ENCODE assay signal across 14 mouse cellular contexts in the genomic region with DNA sequence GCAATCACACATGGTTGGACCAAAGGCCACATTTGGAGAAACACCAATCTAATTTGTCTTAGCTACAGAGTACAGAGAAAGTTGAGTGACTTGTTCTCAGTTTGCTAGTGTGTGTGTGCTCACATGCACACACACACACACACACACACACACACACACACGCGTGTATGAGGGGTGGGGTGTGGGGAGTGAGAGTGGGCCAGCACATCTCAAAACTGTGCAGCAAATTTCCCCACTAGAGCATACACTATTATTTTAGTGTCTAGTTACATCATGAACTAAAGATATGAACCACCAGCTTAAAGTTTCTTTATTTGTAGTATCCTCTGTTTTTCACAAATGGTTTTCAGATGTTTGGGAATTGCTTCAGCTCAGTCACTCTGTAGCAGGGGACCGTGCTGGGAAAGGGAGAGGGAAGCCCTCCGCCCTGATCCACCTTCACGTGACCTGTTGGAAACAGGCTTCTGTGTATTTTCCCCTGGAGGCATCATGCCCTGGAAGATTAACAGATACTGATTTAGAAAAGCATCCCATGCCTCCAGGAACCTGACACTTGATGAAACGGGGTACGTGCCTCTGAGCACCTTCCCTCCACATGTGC. TPM values are rescaled to one million over a fixed set of nuclear protein-coding genes. Genes with fewer than 3 reads are reported as not detected.
"Had no signal": no experiment of that assay in that cellular context is flagged by ENCODE, and none has a peak within 500 bp of the region (broad histone marks: within the 10 kb centered on the region; RNA-seq: fewer than 3 reads in every experiment).

No protein-coding gene starts in this region.

- H3K27me3 ChIP-seq: limb, embryonic 12.5 days; midbrain, embryonic 12.5 days; neural tube, embryonic 13.5 days had no signal

- H3K4me3 ChIP-seq: layer of hippocampus, adult 2 months; limb, embryonic 12.5 days; midbrain, embryonic 12.5 days; neural tube, embryonic 13.5 days had no signal

- H3K27ac ChIP-seq: layer of hippocampus, adult 2 months; limb, embryonic 12.5 days; liver, embryonic 14.5 days; midbrain, embryonic 12.5 days; neural tube, embryonic 13.5 days; stomach, postnatal 0 days had no signal

- H3K4me2 ChIP-seq: limb, embryonic 12.5 days; midbrain, embryonic 12.5 days; neural tube, embryonic 13.5 days had no signal

- H3K36me3 ChIP-seq: limb, embryonic 12.5 days; midbrain, embryonic 12.5 days; neural tube, embryonic 13.5 days had no signal

- H3K9me3 ChIP-seq: limb, embryonic 12.5 days; midbrain, embryonic 12.5 days; neural tube, embryonic 13.5 days had no signal

- DNase-seq: kidney, postnatal 10 days; kidney, postnatal 4 days; lung, adult 18-20 months; right cerebral cortex, adult 18-20 months; right cerebral cortex, postnatal 25 days; thymus, postnatal 4 days had no signal

- H3K4me1 ChIP-seq: limb, embryonic 12.5 days; midbrain, embryonic 12.5 days; neural tube, embryonic 13.5 days had no signal

- H3K9ac ChIP-seq: limb, embryonic 12.5 days; liver, embryonic 14.5 days; midbrain, embryonic 12.5 days; neural tube, embryonic 13.5 days had no signal

- ATAC-seq: midbrain, embryonic 16.5 days had no signal

RNA-seq across cellular contexts. Expression of a gene that starts 13.1 kb away (rescaled TPM):
- total RNA-seq: megakaryocyte-erythroid progenitor cell, adult 5-6 weeks had no signal
